Mouse (Mus musculus): Measurements from ENCODE around the gene Cog1.

Gene Cog1

DNA sequence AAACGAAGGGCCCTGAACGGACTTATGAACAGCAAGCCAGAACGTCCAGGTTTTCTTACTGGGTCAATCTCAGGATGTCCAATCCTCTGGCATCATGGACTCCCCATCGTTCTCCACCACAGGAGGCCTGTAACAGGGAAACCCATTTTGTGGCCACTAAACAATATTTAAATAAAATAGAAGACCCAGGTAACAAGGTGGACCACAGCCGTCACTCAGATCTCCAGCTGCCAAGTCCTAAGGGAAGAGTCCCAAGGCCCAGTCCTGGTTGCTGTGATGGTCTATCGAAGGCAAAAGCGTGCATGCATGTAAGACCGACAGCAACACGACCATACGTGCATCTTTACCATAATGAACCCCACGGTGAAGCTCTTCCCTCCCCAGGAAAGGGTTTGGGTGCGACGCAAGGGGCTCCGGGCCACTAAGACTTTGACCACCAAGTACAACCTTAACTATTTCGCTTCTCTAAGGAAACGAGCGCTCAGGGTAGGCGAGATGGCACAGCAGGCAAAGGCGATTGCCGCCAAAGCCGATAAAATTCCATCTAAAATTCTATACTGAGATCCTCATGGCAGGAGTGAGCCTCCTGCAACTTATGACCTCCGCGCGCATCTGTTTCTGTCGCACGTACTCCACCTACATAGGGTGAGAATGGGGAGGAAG, at the start of gene Cog1:
Cog1 (plus strand) TSS at position 480 of the 663 bp plus-strand sequence.
- no peak for DNase-seq (ENCODE audit: low read depth, low spot score)

DNA sequence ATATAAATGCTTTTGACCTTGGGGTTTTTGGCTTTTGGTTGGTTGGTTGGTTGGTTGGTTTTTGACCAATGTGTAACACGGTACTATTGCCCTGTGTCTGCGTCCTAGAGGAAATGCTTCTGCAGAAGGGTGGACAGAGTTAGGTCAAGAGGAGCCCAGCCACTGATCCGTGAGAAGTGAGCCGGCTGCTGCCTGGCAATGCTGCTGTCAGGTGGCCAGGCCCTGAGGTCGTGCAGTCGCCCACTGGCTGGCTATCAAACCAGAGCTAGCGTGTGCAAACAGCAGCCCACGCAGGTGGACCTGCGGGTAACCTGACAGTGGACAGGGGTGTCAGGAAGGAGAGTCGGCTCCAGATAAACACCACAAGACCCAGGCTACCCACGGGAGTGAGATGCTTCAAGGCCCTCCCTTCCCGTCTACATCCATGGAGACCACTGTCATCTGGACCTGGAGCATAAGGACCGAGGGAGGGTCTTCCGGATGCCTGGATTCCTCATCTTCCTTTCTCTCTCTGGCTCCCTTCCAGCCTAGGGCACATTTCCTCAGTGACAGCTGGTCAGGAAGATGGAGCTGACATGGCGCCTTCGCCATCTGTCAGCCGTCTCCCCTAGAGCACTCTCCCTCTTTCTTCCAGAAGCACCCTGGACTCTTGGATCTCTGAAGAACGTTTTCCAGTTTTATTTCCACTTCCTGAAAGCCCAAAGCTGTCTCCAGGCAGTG, 48.3 kb upstream of the Cog1 start:
- DNase-seq (ENCODE audit: low read depth, low spot score) = no peak

DNA sequence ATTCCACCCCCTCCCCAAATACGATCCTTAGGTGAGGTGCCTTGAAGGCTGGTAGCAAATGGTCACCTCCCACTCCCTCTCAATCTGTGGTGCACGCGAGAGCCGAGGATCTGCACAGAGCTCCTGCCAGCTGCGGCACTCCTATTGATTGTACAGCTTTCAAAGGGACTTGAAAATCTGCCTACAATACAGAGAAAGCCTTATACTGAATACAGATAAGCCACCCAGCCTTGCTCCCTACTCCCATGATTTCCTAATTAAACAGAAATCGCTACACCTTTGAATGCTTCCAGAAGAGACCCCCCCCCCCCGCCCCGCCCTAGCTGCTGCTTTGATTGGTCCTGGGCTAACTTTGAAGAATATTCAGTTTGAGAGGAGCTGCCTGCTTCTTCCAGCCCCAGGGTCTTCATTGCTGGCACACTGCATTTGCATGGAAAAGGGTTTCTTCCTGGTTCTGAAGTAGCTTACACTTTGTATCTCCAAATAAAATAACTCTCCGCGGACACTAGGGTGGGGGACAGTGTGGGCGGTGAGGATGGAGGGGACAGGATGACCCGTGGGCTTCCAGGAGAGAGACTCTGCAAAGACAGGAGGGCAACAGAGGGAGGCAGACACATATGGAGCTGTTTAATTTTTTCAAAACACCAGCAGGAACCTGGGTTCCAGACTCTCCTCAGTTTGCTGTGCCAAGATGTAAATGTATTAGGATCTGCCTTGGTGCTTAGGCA, 47.2 kb upstream of the Cog1 start:
- no peak for DNase-seq (ENCODE audit: low read depth, low spot score)

DNA sequence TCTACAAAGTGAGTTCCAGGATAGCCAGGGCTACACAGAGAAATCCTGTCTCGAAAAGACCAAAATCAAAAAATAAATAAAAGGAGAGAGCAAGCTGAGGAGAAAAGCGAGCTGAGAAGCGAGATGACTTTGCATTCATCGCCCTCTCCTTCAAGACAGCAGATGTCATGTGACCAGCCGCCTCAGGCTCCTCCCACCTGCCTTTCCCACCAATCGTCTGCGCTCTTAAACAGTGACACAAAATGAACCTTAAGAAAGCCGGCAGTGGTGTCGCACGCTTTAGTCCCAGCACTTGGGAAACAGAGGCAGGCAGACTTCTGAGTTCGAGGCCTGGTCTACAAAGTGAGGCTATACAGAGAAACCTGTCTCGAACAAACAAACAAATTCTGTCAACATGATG, 41.4 kb upstream of the Cog1 start:
- no peak for DNase-seq (ENCODE audit: low read depth, low spot score)

DNA sequence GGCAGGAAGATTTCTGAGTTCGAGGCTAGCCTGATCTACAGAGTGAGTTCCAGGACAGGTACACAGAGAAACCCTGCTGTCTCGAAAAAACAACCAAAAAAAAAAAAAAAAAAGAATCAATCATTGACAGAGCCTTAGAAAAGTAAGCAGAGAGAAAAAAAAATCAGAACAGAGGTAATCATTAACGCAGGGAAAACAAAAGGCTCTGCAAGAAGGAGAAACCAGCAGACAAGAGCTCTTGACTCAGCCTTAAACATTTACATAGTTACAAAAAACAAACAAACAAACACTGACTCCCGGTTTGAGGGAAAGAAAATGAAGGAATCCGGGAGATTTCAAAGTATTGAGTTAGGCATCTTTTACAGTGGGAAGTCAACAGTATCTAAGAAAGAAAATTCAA, 39.4 kb upstream of the Cog1 start:
- no peak for DNase-seq (ENCODE audit: low read depth, low spot score)

DNA sequence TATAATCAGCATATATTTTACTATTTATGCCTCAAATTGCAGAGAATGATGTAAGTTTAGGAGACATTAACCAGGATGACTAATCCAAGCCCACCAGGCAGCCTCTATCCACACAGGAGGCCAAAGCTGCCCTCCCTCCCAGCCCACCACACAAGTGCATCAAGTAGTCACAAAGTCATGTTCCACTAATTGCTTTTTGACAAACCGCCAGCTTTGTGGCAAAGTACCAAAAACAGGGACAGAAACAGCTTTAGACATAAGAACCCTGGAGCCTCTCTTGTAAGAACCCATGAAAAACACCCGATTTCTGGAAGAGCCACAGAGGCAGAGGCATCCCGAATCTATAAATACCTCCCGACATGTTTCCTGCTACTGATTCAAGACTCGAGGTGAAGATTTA, 38.7 kb upstream of the Cog1 start:
- DNase-seq (ENCODE audit: low read depth, low spot score) = no peak

DNA sequence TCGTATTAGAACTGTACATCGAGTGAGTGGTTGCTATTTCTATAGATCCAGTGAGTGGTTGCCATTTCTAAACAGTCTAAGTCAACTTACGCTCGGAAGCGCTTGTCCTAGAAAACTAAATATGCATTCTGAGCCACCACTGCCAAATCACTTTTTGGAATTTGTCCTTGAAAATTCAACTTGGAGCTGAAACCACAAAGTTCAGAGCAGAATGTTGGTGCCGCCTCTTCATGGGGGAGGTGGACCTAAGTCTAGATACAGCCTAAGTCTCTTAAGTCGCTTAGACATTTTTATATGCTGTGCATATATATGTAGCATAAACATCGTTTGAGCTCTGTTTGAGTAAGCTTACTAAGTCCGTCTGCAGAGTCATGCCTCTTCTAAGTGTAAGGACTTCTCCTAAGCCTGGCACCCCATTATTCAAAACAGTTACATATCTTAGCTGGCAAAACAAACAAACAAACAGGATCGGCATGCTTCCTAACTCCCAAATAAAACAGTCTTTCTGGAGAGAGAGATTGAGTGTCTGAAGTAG, 37.8 kb upstream of the Cog1 start:
- no peak for DNase-seq (ENCODE audit: low read depth, low spot score)

DNA sequence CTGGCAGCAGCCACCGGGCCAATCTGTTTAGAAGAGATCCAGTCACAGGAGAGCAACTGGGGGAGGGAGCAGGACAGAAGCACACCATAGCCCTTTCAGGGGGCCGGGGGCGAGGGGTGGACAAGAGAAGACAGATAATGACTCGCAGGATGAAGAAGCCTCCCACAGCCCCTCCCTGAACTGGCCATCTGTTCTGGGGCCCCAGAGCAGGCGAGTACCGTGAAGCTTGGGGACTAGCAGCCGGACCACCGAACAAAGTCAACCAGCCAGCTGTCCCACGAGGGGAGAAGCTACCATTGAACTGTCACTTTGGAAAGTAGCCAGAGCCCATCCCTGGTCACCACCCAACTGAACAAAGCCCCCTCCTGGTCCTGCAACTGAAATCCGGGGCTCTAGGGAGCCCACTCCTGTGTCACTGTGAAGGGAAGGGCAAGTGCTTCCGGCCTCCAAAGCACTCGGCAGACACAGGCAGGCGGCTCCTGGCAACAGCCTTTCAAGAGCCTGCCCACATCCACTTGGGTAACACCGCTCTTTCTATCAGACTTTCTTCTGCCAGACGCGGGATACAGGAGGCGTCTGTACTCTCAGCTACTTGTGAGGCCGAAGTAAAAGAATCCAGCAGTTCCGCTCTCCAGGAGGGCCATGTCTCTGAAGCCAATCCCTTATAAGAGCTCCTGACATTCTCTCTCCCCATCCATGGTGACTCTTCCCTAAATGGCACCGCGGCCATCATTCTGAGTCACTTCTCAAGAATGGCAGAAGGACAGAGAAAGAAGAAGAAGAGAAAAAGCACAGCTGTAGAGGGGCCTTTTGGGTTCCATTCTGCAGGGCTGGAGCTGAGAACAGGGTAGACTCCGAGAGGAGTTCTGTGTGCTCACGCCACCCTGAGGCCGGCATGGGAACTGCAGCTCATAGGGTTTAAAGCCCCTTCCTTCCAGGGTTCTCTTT, 37.0 kb upstream of the Cog1 start:
- DNase-seq (ENCODE audit: low read depth, low spot score) = peak; percentile 42

DNA sequence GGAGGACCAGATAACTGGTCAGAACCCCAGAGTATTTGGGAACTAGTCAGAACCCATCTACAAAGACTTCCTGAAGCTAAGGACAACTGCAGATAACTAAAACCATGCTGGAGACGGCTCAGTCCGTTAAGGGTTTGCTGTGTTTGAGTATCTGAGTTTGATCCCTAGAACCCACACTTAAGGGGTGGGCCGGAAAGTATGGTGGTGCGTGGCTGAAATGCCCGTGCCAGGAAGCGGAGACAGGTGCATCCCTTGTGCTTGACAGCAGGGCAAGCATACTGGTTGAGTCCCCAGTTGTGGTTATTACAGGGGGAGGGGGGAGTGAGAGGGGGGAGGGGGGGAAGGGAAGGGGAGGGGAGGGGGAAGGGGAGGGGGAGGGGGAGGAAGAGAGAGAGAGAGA, 34.5 kb upstream of the Cog1 start:
- DNase-seq (ENCODE audit: low read depth, low spot score) = no peak

DNA sequence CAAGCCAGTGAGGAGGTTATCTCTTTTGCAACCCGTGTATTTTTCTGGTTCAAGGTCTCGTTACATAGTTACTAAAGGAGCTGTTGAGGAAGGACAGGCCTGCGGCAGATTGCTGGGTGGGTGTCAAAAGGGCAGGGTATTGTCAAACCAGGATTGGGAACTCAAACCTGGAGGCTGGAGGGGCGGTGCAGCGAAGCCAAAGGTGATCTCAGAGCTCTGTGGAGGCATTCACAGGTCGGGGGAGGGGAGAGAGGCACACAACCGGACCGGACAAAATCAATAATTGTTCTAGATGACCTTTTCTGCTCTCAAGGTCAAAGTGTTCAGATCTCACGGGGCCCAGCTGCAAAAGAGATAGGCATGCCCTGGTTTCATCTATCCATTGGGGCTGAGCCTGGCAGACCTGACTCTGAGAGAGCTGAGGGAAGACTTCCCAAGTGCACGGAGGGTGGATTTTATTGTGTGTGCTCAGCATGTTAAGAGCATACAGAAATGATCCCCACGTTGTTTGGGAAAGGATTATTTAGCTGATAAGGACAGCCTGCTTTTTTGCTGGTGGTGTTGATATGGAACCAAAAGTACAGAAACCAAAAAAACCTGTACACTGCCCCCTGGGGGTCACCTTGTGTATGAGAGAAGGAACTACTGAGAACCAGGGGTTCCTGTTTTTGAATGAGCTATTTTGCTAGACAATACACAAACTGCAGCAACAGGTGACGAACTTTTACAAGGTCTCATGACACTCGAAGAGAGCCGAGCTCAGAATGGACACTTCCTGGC, 31.6 kb upstream of the Cog1 start:
- DNase-seq (ENCODE audit: low read depth, low spot score) = peak; percentile 46

DNA sequence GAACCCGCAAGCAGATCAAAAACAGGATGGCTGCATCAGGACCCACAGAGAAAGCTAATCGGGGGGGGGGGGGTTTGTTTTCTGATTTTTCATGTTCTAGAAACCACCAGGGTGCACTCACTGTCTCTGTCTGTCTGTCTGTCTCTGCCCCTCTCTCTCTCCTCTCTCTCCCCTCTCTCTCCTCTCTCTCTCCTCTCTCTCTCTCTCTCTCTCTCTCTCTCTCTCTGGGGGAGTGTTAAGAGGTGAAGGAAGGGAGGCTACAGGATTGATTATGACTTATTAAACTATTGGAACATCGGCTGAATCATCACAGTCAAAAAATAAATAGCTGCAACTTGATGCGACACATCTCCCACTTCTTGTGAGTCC, 30.7 kb upstream of the Cog1 start:
- DNase-seq (ENCODE audit: low read depth, low spot score) = no peak

DNA sequence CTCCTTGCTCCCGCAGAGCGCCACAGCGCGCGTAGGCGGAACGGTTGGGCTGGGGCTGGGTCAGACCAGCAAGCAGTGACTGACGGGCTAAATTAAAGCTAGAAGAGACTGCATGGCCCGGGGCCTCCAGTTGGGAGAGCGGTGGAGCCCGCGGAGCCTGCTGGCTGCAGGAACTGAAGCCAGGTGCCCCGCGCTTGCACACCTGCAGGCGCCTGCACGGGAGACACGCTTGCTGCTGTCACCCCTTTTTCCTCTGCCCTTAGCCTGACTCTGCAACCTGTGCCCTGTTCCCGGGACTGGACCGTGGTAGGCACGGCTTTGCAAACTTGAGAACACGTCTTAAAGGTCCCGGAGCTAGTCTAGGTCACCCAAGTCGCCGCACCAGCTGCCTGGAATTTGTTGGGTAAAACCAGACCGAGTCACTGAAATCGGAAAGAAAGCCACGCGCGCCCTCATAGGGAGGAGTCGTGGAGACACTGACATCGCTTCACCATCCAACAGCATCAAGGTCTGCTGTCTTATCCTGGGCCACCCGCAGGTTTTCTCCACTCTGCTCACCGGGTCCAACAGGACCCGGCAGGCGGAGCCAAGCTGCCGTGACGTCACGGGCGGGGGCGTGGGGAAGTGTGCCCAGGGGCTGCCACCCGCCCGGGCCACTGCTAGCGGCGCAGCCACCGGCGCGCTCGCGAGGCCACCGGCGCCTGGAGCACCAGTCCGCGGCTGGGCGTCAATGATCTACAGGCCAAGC, 30.1 kb upstream of the Cog1 start, which contains the start of gene Sstr2:
Sstr2 (plus strand) TSS at position 671 of the 748 bp plus-strand sequence.
- peak; percentile 48 for DNase-seq (ENCODE audit: low read depth, low spot score)

DNA sequence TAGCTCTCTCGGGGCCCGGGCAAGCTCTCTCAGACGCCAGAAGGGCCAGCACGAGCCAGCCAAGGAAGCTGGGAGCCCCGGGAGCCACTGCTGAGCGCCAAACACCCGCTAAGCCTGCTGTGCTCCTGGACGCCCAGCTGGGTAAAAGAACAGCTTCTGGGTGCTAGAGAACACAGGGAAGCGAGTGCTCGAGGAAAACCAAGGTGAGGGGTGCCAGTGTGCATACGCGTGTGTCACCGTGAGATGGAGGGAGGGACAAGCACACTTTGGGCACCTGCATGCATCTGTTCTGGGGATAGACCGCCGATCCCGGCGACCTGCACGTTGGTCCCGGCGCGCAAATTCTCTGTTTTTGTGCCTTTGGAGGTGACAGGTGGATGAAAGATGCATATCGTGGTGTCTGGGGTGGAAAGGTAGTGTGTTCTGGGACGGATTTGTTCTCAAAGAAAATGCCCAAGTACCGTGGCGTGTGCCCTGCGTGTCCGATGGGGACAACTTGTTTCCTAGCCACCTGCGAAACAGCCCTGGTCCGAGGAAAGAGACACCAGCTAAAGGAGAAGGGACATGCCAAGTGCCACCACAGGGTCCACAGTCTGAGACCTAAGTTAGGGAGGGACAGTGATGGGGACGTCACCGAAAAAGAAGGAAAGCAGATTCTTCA, 29.4 kb upstream of the Cog1 start:
- DNase-seq (ENCODE audit: low read depth, low spot score) = no peak

DNA sequence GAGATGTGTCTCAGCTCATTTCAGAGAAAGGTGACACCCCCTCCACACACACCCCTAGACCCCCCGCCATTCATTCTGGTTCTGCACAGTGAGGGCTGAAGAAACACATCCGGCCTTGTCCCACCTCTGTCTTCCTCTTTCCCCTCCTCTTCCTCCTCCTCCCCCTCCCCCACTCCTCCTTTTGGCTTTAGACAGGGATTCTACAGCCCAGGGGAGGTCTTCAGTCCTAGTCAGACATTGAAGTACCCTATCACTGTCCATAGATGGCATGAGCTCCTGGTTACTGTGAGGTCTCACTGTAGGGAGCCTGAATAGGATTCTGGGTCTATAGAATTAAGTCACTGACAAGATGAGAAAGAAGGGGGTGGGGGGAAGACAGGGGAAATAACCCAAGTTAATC, 28.0 kb upstream of the Cog1 start:
- no peak for DNase-seq (ENCODE audit: low read depth, low spot score)

DNA sequence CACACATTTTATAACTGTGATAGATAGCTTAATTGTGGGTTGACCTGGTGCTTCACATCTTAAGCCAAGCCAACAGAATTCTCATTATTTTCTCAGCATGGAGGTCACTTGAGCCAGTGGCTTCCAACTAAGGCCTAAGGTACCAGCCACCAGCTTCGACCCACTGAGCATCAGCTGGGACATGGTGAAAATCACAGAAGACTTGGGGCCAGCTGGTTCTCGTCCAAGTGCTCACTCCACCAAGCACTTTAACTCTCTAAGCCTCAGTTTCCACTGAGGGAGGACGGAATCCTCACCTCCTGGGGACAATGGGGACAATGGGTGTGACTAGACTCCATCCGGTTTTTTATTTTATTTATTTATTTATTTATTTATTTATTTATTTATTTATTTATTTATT, 26.9 kb upstream of the Cog1 start:
- no peak for DNase-seq (ENCODE audit: low read depth, low spot score)

DNA sequence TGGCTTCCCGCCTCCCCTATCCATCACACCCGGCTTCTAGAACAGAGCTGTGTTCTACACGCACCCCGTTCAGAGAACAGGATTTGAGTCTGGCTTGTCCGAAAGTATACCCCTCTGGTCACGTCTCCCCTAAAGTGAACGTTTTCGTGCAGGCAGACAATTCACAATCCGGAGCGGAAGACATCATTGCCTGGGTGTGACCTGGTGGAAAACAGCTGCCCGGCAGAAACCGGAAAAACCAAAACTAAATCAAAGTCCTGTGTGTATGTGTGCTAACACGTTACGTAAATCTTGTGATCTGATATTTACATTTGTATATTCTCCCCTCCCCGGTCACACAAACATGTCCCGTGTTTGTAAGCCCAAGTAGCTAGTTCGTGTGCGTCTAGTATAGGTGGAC, 23.5 kb upstream of the Cog1 start:
- DNase-seq (ENCODE audit: low read depth, low spot score) = no peak

DNA sequence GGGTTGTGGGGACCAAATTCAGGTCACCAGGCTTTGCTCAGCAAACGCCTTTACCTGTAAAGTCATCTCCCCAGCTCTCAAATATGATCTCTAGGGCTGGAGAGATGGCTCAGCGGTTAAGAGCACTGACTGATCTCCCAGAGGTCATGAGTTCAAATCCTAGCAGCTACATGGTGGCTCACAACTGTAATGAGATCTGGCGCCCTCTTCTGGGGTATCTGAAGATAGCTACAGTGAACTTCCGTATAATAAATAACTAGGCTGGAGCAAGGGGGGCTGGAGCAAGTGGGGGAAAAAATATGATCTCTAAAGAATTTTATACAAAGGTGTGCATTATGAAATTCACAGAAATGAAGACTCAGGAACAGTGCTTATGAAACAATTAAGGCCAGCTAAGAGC, 21.2 kb upstream of the Cog1 start:
- DNase-seq (ENCODE audit: low read depth, low spot score) = no peak

DNA sequence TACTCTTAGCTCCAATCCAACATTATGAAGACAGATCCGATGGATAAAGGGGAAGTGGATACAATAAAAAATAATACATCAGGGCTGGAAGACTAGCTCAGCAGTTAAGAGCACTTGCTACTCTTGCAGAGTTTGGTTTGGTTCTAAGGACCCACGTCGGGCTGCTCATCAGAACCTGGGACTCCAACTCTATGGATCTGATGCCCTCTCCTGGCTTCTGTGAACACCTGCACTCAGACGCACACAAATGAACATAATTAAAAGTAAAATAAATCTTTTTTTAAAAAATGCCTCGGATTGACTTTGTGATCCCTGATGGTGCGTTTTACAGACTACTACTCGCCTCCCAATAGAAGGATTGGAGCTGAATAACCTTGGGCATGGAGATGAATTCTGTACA, 18.3 kb upstream of the Cog1 start:
- no peak for DNase-seq (ENCODE audit: low read depth, low spot score)

DNA sequence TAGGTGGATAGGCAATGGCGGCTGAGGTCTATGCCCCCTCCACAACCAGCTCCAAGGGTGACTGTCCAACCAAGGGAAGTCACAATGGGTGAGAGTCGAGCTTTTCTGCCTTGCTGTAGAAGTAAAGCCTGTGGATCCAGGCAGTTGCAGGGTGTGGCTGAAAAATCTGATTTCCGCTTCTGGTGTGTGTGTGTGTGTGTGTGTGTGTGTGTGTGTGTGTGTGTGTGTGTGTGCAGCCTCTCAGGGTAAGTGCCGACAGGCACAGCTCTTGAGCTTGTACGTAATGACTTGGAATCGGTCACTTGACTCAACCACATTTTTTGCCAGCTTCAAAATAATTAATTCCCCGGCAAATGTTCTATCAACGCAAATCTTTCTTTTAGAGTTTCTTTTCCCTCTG, 17.7 kb upstream of the Cog1 start:
- no peak for DNase-seq (ENCODE audit: low read depth, low spot score)

Measured in embryo, embryonic 11.5 days (tissue).